Mouse (Mus musculus) testis, postnatal 10 days (tissue): Measurements from ENCODE around the gene Arpc2.
A peak's percentile ranks its signal among the peaks of the same experiment; 100 is the strongest.

Source experiments
- DNase-seq: peaks from one replicate; pipeline ENCODE4 v3.0.0; 2021; ENCODE audit warnings: low spot score

Gene Arpc2

DNA sequence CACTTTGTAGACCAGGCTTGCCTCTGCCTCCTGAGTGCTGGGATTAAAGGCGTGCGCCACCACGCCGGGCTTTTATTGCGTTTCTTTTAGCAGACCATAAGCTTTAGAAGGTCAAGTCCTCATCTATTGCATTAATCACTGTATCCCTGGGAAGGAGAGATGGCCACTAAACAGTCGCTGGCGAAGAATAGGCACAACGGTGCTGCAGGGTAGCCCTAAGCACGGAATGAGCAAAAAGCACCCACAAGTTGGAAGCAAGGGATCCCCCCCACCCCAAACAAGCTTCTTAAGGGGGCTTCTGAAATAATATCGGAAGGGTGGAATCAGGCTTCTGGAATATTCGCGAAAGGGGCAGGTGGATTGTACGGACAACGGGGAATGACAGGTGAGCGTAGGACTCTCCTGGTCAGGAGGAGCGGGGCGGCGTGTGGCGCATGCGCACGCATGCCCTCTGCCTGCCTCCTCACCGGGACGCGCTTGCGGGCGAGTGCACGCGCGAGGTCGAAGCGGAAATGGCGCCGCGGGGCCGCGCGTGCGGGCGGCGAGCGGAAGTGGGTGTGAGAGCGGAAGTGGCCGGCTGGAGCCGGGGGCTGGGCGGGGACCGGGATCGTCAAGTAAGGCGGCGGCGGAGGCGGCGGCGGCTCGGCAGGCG is at the start of gene Arpc2:
Gene Arpc2, plus strand, starts transcription at position 147 of the 652 bp plus-strand sequence.
- DNase-seq: peak; percentile 97

DNA sequence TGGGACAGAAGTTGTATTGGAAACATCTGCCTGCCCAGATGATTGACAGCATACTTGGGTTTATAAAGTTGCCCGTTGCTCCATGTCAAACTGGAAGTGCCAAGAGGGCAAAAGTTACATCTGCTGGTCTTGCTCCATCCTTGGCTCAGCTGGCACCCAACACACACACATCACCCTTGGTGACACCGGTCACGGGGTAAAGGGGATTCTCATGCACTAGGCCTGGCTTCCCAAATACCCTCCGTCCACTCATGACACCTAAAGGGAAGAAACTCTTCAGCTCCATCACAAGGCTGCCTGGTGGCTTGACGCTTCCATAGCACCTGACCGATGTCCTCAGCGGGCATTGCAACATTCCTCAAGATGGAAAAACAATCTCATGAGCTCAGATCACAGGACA is 45.4 kb upstream of the Arpc2 start:
- no peak for DNase-seq

DNA sequence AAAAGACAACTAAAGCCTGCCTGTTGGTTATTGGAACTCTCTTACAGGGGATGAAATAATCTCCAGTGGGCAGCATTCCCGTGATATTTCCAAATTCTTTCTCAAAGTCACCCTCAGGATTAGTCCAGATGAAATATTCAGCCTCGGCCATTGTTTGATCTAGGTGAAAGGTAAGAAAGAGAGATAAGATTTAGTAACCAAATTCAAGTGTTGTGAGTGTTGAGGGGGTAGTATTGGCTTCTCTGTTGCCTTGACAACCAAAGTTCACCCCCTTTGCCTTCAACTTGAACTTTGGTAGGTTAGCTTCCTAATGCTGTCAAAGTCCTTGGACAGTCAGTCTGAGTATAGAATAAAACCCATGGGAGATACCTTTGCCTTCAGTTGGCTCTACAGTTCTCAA is 43.2 kb upstream of the Arpc2 start:
- DNase-seq: no peak

DNA sequence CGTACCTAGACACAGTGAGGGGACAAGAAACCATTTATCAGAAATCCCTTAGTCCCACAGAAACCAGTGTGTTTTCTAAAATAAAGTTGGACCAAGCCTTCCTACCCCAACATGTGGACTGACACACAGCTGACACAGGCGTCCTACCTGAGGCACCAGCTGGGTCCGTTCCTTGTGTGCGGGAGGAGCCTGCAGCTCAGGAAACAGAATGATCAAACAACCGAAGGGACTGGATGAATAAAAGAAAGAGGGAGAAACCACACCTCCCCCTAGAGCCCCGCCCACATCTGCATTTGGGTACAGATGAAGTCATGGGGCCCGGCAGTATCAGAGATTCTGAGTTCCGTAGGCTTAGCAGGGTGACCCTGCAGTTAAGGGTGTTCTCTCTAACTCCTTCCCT is 41.4 kb upstream of the Arpc2 start, which contains the start of gene Cxcr1:
Gene Cxcr1, minus strand, starts transcription at position 187 of the 400 bp plus-strand sequence.
- no peak for DNase-seq

DNA sequence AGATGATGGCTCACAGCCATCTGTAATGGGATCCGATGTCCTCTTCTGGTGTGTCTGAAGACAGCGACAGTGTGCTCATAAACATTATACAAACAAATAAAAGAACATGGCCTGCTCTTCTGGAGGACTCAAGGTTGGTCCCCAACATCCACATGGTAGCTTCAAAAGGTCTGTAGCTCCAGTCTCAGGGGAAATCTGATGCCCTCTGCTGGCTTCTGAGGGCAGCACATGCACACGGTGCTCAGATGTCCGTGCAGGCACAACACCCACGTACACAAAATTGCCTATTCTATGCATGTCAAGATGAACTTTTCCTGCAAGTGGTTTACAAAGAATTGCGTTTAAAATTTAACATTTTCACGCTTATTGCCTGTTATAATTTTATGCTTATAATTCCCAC is 39.9 kb upstream of the Arpc2 start:
- DNase-seq: no peak

DNA sequence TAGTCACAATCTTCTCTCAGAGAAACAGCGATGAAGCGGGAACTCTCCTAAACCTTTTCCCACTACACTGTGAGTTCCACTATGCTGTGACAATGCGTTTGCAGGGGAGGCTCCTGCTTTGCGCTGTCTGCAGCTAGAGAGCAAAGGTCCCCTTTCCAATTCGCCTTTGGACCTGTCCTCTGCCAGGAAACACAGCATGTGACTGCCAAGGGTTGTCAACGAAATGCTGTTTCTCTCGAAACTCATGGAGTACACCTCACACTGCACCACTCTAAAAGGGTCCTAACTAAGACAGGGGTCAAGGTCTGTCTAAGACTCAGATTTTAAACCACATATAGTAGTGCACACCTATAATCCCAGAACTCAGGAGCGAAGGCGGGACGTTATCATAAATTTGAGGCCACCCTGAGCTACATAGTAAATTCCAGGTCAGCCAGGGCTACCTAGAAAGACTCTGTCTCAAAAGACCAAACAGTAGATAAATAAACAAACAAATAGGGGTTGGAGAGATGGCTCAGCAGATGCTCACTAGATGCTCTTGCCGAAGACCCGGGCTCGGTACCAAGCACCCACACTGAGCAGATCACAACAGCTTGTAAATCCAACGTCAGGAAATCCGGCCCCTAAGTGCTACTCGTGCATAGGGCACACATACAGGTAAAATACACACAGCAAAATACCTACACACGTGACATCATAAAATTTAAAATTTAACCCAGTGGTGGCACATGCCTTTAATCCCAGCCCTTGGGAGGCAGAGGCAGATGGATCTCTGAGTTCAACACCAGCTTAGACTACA is 39.1 kb upstream of the Arpc2 start:
- DNase-seq: no peak

DNA sequence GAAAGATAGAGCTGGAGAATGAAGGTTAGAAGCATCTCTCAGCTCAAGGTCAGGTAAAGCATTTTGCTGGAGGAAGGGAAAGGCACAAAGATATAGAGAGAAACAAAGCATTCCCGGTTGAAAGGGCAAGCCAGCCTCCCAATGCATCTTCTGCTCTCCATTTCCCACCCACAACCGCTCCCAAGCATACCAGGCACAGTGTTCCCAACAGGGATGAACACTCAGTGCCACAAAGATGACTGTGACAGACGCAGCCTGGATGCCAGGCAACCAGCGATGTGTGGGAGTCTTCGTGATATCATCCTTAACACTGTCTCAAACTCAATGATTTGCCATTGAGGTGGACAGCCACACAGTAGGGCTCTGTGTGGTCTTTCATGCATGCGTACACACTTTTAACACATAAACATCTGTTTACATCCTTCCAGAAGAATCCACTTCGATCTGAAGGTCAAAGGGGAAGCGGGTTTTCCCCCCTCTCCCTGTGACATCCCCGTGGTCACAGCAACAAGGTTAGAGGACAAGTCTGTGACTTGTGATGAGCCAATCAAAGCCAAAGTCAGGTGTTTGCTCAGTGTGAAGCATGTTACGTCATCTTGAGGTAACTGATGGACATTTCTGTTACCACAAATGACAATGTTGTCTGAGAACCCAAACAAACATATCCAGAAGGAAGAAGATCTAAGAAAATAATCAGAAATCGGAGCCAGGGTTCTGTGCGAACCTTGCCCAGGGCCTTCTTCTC is 38.0 kb upstream of the Arpc2 start:
- DNase-seq: no peak

DNA sequence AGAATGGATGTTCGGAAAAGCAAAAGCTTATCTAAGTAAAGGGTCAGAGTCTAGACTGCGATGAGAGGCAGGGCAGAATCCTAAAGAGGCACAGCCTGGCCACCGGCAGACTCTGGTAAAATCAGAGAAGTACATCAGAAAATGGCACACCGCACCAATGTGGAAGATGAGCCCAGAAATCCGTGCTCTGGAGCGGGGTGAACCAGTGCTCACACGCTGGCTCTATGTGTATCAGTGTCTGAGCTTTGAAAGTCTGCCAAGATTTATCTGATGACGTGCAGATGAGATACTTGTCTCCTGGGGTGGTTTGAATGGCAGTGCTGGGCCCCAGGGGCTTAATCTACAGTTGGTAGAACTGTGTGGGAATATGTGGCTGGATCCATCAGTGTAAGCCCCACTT is 36.8 kb upstream of the Arpc2 start:
- no peak for DNase-seq

DNA sequence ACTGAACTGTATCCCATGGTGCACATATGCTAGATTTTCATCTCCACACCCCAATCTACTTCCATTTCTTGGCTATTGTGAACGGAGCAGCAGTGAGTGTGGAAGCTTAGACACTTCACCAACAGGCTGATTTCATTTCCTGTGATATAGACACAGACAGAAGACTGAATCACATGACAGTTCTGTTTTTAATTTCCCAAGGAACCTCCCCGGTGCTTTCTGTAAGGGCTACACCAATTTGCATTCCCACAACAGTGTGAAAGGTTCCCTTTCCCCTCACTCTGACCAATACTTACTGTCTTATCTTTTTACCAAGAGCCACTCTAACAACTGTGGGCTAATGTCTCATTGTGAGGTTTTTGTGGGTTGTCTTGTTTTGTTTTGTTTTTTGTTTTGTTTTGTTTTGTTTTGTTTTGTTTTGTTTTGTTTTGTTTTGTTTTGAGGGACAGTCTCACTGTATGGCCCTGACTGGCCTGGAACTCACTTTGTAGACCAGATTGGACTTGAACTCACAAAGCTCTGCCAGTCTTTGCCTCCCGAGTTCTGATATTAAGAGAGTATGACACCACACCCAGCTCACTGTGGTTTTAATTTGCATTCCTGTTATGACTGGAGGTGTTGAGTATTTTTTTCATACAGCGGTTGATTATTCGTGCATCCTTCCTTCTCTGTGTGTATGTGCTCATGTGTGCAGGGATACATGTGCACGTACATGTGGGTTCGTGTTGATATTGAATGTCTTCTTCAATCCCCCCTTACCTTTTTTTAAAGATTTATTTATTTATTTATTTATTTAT is 34.6 kb upstream of the Arpc2 start:
- no peak for DNase-seq

DNA sequence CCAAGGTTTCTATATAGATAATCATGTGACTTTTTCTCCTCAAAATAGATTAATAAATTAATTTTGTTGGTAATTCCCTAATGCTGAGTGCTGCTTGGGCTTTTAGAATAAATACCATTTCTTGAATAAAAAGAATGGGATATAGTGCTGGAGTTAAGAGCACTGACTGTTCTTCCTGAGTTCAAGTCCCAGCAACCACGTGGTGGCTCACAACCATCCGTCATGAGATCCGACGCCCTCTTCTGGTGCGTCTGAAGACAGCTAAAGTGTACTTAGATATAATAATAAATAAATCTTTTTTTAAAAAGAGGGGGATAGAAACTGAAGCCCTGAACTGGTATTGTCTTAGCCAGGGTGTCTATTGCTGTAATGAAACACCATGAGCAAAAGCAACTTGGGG is 32.4 kb upstream of the Arpc2 start:
- no peak for DNase-seq

DNA sequence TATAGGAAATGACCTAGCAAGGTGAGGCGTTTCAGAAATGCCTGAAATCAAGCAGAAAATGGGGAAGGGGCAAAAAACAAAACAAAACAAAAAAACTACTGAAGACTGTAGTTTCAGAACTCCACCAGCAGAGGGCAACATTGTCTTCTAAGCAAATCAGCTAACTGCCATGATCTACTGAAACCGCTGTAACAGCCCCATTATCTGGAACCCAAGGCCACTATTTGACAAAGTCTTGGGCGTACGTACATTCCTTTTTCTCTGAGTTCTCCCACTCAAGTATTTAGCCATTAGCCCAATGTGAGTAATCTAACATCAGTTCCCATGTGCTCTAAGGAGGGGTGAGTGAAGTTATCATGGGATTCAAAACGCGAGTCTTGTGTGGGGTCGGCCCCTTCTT is 30.0 kb upstream of the Arpc2 start:
- peak; percentile 51 for DNase-seq

DNA sequence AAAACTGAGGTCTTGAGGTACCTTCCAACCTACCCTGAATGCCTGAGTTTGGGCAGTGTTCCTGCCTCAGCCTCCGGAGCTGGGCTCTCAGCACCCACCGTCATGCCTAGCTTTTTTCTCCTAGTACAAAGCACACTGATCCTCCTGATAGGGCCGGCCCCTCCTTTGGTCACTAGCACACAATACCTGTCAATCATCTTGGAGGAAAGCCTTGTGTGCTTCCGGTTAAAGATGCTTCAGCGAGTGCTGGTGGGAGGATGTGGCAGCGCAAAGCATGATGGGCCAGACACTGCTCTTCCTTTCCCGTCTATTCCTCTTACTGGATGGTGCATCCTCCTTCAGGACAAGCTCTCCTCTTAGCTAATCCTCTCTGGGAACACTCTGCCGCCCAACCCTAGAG is 29.2 kb upstream of the Arpc2 start:
- DNase-seq: no peak

DNA sequence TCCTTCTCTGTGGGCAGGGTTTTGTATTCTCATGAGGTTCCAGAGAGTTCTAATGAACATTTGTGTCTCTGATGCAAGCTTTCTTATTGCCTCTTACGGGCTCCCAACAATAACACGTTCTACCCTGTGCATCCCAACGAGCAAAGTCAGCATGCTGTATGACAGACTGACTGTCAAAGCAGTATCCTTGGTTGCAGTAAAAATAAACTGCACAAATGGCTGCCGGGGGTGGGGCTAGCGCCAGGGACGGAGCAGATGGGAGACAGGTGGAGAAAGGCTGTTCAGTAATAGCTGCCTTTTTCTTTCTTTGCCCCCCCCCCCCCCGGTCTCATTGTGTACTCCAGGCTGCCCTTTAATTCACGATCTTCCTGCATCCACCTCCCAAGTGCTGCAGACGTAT is 28.0 kb upstream of the Arpc2 start:
- no peak for DNase-seq

DNA sequence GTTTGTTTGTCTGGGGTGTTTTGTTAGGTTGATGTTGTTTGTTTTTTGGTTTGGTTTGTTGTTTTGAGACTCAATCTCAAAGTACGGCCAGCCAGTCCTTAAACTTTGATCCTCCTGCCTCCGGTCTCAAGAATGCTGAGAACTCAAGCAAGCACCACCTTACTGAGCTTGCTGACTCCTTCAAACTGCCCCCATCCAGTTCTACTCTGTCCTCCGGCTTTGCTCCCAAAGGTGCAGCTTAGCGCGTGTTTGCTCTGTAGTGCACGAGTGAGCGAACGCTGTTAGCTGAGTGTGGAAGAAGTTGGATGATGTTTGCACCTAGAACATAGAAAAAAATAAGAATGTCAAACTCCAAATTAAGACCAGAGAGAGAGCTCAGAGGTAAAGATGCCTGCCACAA is 26.9 kb upstream of the Arpc2 start:
- no peak for DNase-seq

DNA sequence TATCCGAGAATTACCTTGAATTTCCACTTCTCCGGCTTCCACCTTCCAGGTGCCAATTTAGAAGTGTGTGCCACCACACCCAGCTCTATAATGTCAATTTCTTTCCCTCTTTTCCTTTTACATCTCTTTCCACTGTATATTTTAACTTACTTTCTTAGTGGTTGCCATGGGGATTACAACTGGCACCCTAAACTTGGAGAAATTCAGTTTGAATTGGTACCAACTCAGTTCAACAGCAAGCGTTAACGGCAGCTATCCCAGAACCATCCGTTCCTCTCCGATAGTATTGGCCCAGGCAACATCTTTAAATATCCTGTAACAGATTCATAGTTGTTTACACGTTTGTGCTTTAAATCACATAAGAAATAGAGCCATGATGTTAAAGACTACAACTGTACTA is 16.0 kb upstream of the Arpc2 start:
- no peak for DNase-seq

DNA sequence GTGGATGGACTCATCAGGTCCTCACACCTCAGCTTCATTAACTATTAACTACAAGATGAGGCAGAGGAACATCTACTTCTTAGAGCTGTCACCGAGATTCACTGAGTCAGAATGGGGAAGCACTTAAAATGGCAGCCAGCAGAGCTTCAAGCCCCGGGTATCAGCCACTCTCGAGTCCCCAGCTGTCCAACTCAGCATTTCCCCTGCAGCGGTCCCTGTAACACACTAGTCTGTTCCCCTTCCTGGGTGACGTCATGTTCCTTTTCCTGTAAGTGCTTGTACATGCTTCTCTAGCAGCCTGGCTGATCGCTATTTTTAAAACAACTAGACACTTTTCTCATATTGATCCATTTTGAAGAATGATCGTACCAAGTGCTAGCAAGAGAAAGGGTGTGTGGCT is 8.6 kb upstream of the Arpc2 start:
- DNase-seq: no peak

DNA sequence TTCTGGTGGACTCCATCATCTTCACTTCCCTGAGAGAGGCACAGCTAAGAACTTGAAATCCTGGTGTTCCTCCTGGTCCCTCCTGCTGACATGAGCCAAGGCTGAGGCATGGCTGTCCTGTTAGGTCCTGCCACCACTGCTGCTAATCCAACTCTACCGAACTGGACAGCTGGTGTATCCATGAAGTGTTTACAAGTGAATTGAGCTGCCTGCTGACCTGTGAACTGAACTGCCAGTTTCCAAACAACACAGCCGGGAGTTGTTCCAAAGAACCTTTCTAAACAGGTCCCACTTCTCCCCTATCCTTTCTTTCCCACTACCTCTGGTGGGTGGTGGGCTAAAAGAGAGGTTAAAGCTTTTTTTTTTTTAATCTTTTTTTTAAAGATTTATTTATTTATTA is 5.9 kb upstream of the Arpc2 start:
- DNase-seq: no peak

DNA sequence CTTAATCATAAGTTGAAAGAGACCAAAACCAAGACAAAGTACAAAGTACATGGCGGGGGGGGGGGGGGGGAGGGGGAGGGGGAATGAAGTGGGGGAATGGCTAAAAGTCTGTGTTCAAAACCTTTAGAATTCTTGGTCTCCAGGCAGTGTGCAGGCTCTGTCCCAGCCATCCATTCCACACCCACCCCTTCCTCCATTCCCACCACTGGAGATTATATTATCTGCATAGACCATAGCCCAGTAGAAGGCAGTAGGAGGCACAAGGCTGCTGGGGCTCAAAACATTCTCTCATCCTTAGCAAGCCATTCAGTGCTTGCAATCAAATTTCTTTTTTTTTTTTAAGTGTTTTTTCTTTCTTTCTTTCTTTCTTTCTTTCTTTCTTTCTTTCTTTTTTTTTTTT is 4.9 kb upstream of the Arpc2 start:
- DNase-seq: no peak

DNA sequence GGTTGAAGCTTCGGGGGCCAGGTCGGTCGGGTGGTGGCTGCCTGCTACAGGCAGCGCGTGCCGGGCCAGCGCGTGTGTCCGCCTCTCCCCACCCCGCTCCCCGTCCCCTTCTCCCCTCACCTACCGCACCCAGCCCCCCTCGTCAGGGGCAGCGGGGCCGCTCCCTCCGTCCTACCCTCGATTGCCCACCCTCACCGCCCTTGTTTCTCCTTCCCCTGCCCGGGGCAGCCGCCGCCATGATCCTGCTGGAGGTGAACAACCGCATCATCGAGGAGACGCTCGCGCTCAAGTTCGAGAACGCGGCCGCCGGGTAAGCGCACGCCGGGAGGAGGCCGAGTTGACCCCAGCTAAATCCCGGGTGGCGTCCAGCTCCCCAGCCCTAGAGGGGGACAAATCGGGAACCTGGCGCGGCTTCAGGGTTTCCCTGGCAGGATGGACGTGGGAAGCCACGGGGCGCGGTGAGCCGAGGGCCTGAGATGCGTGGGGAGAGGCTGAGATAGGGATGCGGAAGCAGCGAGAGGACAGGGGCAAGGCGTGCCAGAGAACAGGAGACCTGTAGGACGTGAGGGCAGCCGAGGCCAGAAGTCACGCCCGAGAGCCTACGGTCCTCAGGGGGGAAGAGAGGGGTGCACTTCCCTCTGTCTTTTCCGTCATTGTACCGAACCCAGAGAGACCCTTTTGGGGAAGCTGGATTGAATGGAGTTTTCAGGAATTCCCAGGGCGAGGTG is 870 bp downstream of the Arpc2 start:
- DNase-seq: no peak

DNA sequence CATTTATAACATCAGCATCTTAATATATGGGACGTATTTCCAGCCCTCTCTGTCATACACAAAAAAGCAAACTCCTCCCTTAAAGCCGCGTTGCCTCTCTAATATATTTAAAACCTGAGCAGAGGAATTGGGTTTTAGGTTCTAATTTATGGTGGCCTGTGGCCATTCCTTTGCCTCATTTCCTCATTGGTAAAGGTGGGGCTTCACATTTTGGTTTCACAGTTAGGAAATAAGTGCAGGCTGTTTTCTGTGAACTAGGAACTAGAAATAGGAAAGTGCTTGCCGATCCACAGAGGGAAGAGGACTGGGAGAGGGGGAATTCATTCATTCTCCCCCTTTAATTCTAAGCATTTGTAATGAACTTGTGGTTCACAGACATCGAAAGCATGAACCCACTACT is 1.8 kb downstream of the Arpc2 start:
- no peak for DNase-seq

DNA sequence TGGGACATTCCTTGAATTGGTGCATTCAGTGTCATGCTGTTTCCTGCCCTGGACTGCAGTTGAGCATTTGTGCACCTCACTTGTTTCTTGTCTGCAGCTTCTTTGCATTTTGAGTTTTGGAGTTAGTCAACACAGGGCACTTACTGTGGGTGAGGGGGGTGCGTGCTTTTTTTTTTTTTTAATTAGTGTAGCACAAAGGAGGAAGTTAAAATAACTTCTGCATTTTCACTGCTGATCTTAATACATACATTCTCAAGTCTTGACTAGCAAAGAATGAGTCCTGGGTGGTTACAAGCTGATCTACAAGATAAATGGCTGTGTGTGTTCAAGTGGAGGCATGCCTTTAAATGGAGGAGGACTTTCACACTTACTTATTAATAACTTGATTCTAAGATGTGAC is 2.3 kb downstream of the Arpc2 start:
- no peak for DNase-seq

DNA sequence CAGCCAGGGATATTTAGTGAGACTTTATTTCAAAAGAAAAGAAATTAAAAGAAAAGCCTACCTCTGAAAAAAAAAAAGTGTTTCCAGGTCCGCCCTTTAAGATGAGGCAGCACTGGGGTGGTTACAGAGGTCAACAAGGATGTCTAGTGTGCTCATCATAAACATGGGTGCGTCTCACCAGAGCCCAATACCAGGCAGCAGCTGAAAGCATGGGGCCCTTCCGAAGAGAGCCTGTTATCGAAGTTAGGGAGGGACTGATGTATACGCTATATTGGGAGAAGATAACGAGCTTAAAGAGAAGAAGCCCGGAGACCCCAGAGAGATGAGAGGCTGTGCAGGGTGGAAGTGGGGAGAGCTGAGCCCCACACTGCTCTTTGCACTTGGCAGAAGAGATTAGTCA is 3.3 kb downstream of the Arpc2 start:
- no peak for DNase-seq
